Mouse (Mus musculus) liver, embryonic 16.5 days (tissue): ENCODE data around the gene Ube2v1. TPM values are rescaled to one million over a fixed set of nuclear protein-coding genes. Genes with fewer than 3 reads are reported as not detected.
"Not testable (repeated sequence)": the region's sequence is repeated elsewhere in the genome, so short reads cannot be mapped to it uniquely, and the experiment has no call there.

Experiments used
- ATAC-seq: fragments of 200-750 bp; cut with Nextera tagmentation; 2 replicates; pipeline ENCODE4 v1.8.0; 2017; ENCODE audit warnings: low read depth, mild to moderate bottlenecking, moderate number of reproducible peaks, moderate library complexity
- H3K27ac ChIP-seq: fragments of 300-500 bp; sonication (generic); 2 replicates; pipeline ENCODE4 v1.5.1; 2014; ENCODE audit warnings: mild to moderate bottlenecking, low read length
- H3K27me3 ChIP-seq: fragments of 300-500 bp; sonication (generic); 2 replicates; pipeline ENCODE4 v1.6.1; 2014; ENCODE audit warnings: low read depth, low read length, mixed read lengths; ENCODE audit not compliant: control insufficient read depth, insufficient read depth
- H3K36me3 ChIP-seq: fragments of 300-500 bp; sonication (generic); 2 replicates; pipeline ENCODE4 v1.6.1; 2014; ENCODE audit warnings: mild to moderate bottlenecking; ENCODE audit not compliant: control insufficient read depth, insufficient read depth
- H3K4me1 ChIP-seq: fragments of 300-500 bp; sonication (generic); 2 replicates; pipeline ENCODE4 v1.6.1; 2014; ENCODE audit warnings: low read depth, low read length, mixed read lengths; ENCODE audit not compliant: control insufficient read depth
- H3K4me2 ChIP-seq: fragments of 300-500 bp; sonication (generic); 2 replicates; pipeline ENCODE4 v1.6.1; 2014; ENCODE audit warnings: low read depth, low read length, mixed read lengths
- H3K4me3 ChIP-seq: fragments of 300-500 bp; sonication (generic); 2 replicates; pipeline ENCODE4 v1.5.1; 2014; ENCODE audit warnings: low read depth, mild to moderate bottlenecking, low read length
- H3K9ac ChIP-seq: fragments of 300-500 bp; sonication (generic); 2 replicates; pipeline ENCODE4 v1.6.1; 2014; ENCODE audit warnings: low read depth, low read length
- H3K9me3 ChIP-seq: fragments of 300-500 bp; sonication (generic); replicated peaks from 2 replicates; pipeline ENCODE4 v1.6.1; 2016; ENCODE audit warnings: low read length; ENCODE audit not compliant: control insufficient read depth
- WGBS: fragments of 180-500 bp; shearing (Covaris S2); extraction: QIAGEN DNeasy Blood & Tissue Kit; methylation state at CpG from one replicate; pipeline ENCODE4 v1.1.7; 2014; ENCODE audit not compliant: insufficient replicate concordance; 5-methylcytosine and 5-hydroxymethylcytosine counted together
- polyA plus RNA-seq: library from polyadenylated mRNA; unstranded; fragments of >200 nt; fragmentation: Nextera tagmentation; extraction: Ambion mirVana; gene quantifications from 2 replicates; pipeline ENCODE4 v1.2.1, GENCODE M21; 2015

The Ube2v1 gene
- polyA plus RNA-seq, 1 experiment from 2014 or later = 175 TPM

DNA sequence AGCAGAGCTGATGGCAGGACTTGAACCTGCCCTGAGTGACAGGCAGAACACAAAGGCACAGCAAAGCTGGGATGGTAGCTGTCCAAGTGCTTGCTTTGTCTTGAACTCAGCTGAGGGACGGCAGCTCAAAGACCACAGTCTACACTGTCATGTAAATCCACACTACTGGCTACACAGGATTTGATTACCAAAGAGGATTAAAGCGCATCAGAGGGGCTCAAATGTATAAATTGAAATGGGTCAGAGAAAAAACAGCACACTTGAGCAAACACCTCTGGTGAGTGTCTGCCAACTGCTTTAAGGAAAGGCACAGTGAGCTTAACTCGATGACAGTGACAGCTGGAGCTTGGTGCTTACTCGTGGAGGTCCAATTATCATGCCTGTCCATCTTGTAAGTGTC, 14.4 kb downstream of the Ube2v1 start:
- Histone ChIP-seq H3K36me3 (peaks cover 64% of the 10 kb centered on the region), H3K9ac (no peak overlapping the region), H3K27ac (no peak overlapping the region), H3K4me1 (peaks cover 21% of the 10 kb centered on the region), H3K4me3 (no peak overlapping the region), H3K27me3 (no peaks in the 10 kb centered on the region), H3K9me3 (no peaks in the 10 kb centered on the region), H3K4me2 (no peak overlapping the region)
- ATAC-seq = no peak
- WGBS = 71% methylated on average over 4 of the region's 4 CpGs

DNA sequence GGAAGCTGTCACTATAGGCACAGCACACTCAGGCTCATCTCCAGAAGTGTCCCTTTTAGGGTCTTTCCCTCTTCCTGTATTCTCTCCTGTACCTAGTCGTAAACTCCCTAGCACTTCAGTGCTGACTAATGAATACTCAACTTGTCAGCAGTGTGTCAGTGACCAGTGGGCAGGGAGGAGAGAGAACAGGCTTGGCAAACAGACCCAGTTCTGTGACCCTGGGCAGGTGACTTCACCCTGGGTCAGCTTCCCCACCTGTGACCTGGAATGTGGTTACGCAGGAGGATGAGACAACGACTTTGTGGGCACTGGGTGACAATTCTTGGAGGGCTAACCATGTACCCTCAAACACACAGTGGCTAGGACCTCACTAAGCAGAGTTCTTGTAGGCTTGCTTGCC, 14.9 kb downstream of the Ube2v1 start:
- H3K9me3 ChIP-seq = no peaks in the 10 kb centered on the region
- H3K4me1 ChIP-seq = peaks cover 20% of the 10 kb centered on the region
- peaks cover 66% of the 10 kb centered on the region for H3K36me3 ChIP-seq
- H3K9ac ChIP-seq = no peak overlapping the region
- ATAC-seq = no peak
- no peak overlapping the region for H3K4me2 ChIP-seq
- no peak overlapping the region for H3K4me3 ChIP-seq
- no peak overlapping the region for H3K27ac ChIP-seq
- H3K27me3 ChIP-seq = no peaks in the 10 kb centered on the region
- 90% methylated on average over 3 of the region's 3 CpGs for WGBS

DNA sequence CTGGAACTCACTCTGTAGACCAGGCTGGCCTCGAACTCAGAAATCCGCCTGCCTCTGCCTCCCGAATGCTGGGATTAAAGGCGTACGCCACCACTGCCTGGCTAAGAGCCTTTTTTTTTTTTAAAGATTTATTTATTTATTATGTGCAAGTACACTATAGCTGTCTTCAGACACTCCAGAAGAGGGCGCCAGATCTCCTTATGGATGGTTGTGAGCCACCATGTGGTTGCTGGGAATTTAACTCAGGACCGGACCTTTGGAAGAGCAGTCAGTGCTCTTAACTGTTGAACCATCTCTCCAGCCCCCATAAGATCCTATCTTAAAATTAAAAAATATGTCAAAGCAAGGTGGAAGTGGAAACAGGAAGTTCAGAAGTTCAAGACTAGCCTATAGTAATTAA, 18.6 kb downstream of the Ube2v1 start:
- H3K9ac ChIP-seq, H3K4me3 ChIP-seq, H3K27ac ChIP-seq, ATAC-seq, H3K27me3 ChIP-seq, H3K4me2 ChIP-seq, H3K9me3 ChIP-seq: not testable (repeated sequence)
- 91% methylated on average over 7 of the region's 7 CpGs for WGBS
- peaks cover 83% of the 10 kb centered on the region for H3K36me3 ChIP-seq
- peaks cover 15% of the 10 kb centered on the region for H3K4me1 ChIP-seq

DNA sequence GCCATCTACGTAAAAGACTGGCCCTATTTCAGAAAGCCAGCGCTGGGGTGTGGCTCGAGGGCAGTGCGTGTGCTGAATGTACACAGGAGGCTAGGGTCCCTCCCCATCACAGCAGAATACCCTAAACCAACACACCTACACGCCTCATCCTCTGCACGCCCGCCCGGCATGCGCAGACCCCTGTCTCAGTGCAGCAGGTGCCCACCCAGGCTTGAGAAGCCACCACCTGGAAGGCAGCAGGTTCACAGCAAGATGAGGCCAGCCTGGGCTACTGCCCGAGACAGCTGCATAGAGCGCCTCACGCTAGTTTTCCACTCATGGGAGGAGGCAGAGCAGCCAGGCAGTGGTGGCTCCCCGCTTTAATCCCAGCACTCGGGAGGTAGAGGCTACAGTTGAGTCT, 19.8 kb downstream of the Ube2v1 start:
- Histone ChIP-seq H3K9ac (no peak overlapping the region), H3K36me3 (peaks cover 76% of the 10 kb centered on the region), H3K27me3 (no peaks in the 10 kb centered on the region), H3K4me1 (peaks cover 15% of the 10 kb centered on the region), H3K27ac (no peak overlapping the region), H3K4me2 (no peak overlapping the region), H3K4me3 (no peak overlapping the region), H3K9me3 (no peaks in the 10 kb centered on the region)
- no peak for ATAC-seq
- WGBS = 91% methylated on average over 14 of the region's 14 CpGs

DNA sequence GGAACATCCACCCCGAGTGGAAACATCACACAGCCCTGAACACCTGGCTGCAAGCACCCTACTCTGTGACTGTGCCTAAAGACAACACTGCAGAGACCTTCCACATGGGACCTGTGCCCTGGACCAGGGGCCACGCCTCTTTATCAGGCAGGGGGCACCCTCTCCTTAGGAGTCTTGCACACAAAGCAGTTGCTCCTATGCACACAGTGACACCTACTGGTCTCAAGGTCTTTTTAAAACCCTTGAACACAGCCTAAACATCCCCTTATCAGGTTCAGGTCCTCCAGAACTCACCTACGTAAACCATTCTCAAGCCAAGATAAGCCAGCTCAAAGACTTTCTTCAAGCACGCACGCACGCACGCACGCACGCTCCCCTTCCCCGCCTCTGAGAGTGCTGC, 20.6 kb downstream of the Ube2v1 start:
- ATAC-seq = peak; percentile 22; the same call in 1 of the 2 replicates
- H3K27ac ChIP-seq = no peak overlapping the region
- H3K36me3 ChIP-seq = peaks cover 68% of the 10 kb centered on the region
- H3K4me3 ChIP-seq = no peak overlapping the region
- H3K9me3 ChIP-seq = no peaks in the 10 kb centered on the region
- peaks cover 15% of the 10 kb centered on the region for H3K4me1 ChIP-seq
- no peaks in the 10 kb centered on the region for H3K27me3 ChIP-seq
- WGBS = 55% methylated on average over 10 of the region's 10 CpGs
- no peak overlapping the region for H3K9ac ChIP-seq
- no peak overlapping the region for H3K4me2 ChIP-seq

DNA sequence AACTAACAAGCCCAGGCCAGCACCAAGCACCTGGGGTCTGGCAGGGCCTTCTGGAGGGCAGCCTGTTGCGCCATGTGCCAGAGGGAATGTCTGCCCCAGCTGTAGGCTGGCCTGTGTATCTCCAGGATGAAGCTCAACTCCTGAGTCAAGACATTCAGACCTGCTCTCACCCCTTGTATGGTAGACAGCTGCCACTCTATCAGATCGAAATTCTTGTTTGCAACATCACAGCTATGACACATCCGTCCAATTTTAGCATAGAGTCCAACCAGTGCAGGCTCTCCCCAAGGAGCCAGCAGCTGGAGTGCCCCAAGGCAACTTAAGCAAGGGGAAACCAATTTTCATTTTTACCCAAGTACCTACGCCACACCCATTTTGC, 25.2 kb downstream of the Ube2v1 start:
- Histone ChIP-seq H3K27ac (no peak overlapping the region), H3K36me3 (peaks cover 24% of the 10 kb centered on the region), H3K4me2 (no peak overlapping the region), H3K4me1 (peaks cover 7% of the 10 kb centered on the region), H3K4me3 (no peak overlapping the region), H3K9me3 (no peaks in the 10 kb centered on the region), H3K27me3 (no peaks in the 10 kb centered on the region), H3K9ac (no peak overlapping the region)
- 86% methylated on average over 4 of the region's 4 CpGs for WGBS
- ATAC-seq = no peak

DNA sequence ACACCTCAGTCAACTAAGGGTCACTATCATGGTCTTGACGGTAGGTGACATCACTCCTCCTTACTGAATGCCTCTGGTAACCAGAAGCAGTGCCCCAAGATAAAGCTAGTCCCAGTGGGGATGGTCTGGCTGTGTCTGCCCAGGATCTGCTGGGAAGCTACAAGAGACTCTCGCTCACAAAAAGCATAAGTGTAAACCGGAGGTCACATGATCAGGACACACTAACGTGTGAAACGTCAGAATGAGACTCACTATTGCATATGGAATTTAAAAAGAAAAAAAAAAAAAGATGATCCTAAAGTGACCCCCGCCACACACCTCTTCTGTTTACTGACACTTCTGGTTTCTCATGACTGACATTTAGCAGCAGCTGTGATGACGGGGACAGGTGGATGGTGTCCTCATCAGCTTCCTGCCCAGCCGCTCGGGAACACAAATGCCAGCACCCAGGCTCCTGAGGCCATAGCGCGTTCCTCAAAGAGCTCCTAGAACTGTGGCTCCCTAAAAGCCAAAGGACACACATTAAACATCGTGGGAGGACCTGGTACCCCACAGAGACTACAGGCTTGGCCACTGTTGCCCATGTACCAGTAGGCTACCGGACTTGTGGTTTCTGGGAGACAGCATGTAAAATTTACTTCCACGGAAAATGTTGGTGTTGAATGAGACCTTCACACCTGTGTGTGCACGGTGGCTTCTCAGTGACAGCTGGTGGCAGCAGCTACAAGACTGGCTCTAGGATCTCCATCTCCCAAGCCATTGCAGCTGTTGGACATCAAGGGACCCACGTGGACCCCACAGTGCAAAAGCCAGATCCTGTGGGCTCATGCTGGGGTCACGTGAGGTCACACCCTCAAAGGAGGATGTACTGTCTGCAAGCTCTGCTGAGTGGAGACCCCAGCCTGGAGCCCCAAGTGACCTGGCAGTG, 25.8 kb downstream of the Ube2v1 start:
- ATAC-seq = no peak
- WGBS = 72% methylated on average over 17 of the region's 17 CpGs
- Histone ChIP-seq H3K9ac (no peak overlapping the region), H3K4me3 (no peak overlapping the region), H3K27ac (peak overlapping the region; percentile 14; the same call in 1 of the 2 replicates), H3K4me2 (no peak overlapping the region), H3K4me1 (peaks cover under 1% of the 10 kb centered on the region), H3K36me3 (peaks cover 24% of the 10 kb centered on the region), H3K27me3 (no peaks in the 10 kb centered on the region), H3K9me3 (no peaks in the 10 kb centered on the region)

DNA sequence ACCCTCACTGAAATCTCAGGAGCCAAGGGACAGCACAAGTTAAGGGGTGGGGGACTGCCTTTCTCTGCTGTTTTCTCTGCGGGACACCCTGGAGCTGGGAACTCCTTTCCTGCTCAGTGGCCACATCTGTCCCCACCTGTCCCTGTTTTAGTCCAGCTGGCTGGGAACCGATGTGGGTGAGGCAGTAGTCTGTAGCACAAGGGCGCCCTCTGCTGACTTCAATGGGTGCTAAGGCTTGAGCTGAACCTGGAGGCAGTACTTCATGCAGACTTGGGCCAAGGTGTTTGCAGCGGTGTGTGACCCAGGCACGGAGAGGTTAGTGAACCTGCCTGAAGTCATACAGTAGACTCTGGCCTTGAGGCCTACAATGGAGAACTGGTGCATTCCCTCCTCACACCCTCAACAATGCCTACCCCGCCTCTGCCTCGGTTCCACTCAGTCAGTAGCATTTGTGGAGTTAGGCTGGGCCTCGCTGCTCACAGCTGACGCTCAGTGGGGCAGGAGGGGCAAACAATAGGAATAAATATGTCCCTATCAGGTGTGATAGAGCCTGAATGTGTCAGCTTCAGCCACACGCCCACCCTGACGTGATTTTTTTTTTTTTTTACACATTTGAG, 26.6 kb downstream of the Ube2v1 start:
- 29% methylated on average over 11 of the region's 11 CpGs for WGBS
- peak; percentile 71 for ATAC-seq
- H3K27me3 ChIP-seq = no peaks in the 10 kb centered on the region
- H3K4me3 ChIP-seq = no peak overlapping the region
- no peak overlapping the region for H3K4me2 ChIP-seq
- H3K36me3 ChIP-seq = peaks cover 18% of the 10 kb centered on the region
- H3K9ac ChIP-seq = no peak overlapping the region
- H3K9me3 ChIP-seq = no peaks in the 10 kb centered on the region
- H3K27ac ChIP-seq = no peak overlapping the region
- H3K4me1 ChIP-seq = no peaks in the 10 kb centered on the region; the same call in 1 of the 2 replicates

DNA sequence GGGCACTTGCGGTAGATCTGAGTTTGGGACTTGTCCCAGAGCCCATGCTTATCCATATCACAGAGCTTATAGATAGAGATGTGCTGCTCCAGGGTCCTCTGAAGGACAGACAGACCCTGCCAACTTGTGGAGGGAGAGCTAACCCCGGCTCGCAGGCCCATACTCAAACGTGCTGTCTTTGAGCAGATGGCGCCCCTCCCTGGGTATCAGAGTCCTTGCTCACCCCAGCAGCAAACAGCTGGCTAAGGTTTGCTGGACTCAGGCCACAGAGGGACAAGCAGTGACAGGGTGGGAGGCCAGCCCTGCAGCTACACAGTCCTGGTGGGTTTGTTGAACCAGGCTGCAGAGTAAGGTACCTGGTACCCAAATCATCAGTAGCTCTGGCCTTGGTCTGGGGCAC, 28.9 kb downstream of the Ube2v1 start:
- no peak for ATAC-seq
- Histone ChIP-seq H3K27ac (no peak overlapping the region), H3K27me3 (no peaks in the 10 kb centered on the region; the same call in 1 of the 2 replicates), H3K4me3 (no peak overlapping the region), H3K4me1 (no peaks in the 10 kb centered on the region; the same call in 1 of the 2 replicates), H3K36me3 (peaks cover 5% of the 10 kb centered on the region; the same call in 1 of the 2 replicates), H3K9me3 (no peaks in the 10 kb centered on the region), H3K9ac (no peak overlapping the region), H3K4me2 (no peak overlapping the region)
- WGBS = 43% methylated on average over 5 of the region's 5 CpGs
